Mouse (Mus musculus) hindbrain, embryonic 15.5 days (tissue): ENCODE measurements around the gene Frrs1. TPM values are rescaled to one million over a fixed set of nuclear protein-coding genes. Genes with fewer than 3 reads are reported as not detected.

Source experiments
- ATAC-seq: fragments of 200-750 bp; cut with Nextera tagmentation; 2 replicates; pipeline ENCODE4 v1.8.0; 2017; ENCODE audit warnings: low read depth, moderate number of reproducible peaks, moderate TSS enrichment; ENCODE audit not compliant: low FRiP score
- H3K27ac ChIP-seq: fragments of 300-500 bp; sonication (generic); replicated peaks from 2 replicates; pipeline ENCODE4 v1.5.1; 2015; ENCODE audit warnings: mild to moderate bottlenecking, inconsistent platforms
- H3K27me3 ChIP-seq: fragments of 300-500 bp; sonication (generic); 2 replicates; pipeline ENCODE4 v1.6.1; 2015; ENCODE audit warnings: control low read depth, inconsistent platforms
- H3K36me3 ChIP-seq: fragments of 300-500 bp; sonication (generic); 2 replicates; pipeline ENCODE4 v1.6.1; 2015; ENCODE audit warnings: control low read depth, inconsistent platforms
- H3K4me1 ChIP-seq: fragments of 300-500 bp; sonication (generic); replicated peaks from 2 replicates; pipeline ENCODE4 v1.6.1; 2015; ENCODE audit warnings: control low read depth, inconsistent platforms
- H3K4me2 ChIP-seq: fragments of 300-500 bp; sonication (generic); 2 replicates; pipeline ENCODE4 v1.6.1; 2015; ENCODE audit warnings: moderate library complexity, mild to moderate bottlenecking, inconsistent platforms
- H3K4me3 ChIP-seq: fragments of 300-500 bp; sonication (generic); 2 replicates; pipeline ENCODE4 v1.5.1; 2015; ENCODE audit warnings: mild to moderate bottlenecking, inconsistent platforms
- H3K9ac ChIP-seq: fragments of 300-500 bp; sonication (generic); 2 replicates; pipeline ENCODE4 v1.6.1; 2015; ENCODE audit warnings: inconsistent platforms
- H3K9me3 ChIP-seq: fragments of 300-500 bp; sonication (generic); 2 replicates; pipeline ENCODE4 v1.6.1; 2016; ENCODE audit warnings: control low read depth, inconsistent platforms
- WGBS: fragments of 180-500 bp; shearing (Covaris S2); methylation state at CpG from one replicate; pipeline ENCODE4 v1.1.7; 2015; 5-methylcytosine and 5-hydroxymethylcytosine counted together
- polyA plus RNA-seq: library from polyadenylated mRNA; unstranded; fragments of >200 nt; fragmentation: Nextera tagmentation; extraction: Ambion mirVana; gene quantifications from 2 replicates; pipeline ENCODE4 v1.2.1, GENCODE M21; 2015

Gene Frrs1
- polyA plus RNA-seq, 1 experiment from 2014 or later, result 5.5 TPM

DNA sequence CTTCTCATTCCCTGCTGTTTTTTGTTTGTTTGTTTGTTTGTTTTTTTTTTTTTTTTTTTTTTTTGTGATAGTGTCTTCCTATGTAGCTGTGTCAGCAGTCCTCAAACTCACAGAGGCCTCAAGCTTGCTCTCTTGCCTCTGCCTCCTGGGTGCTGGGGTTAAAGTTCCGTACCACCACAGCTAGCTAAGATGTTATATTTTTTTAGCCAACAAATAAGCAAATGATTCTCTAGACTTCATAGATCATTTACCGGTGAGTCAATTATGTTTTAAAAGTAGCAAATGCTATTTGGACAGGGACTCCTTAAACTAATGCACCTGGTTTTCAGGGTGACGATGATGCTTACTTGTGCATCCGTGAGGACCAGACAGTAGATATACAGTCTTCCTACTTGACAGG, 31.3 kb downstream of the Frrs1 start:
- Histone ChIP-seq H3K9me3 (no peaks in the 10 kb centered on the region), H3K36me3 (no peaks in the 10 kb centered on the region), H3K4me2 (no peak overlapping the region), H3K4me3 (no peak overlapping the region), H3K27ac (no peak overlapping the region), H3K27me3 (no peaks in the 10 kb centered on the region), H3K4me1 (no peaks in the 10 kb centered on the region), H3K9ac (no peak overlapping the region)
- WGBS, result 96% methylated on average over 4 of the region's 4 CpGs
- ATAC-seq, result no peak

DNA sequence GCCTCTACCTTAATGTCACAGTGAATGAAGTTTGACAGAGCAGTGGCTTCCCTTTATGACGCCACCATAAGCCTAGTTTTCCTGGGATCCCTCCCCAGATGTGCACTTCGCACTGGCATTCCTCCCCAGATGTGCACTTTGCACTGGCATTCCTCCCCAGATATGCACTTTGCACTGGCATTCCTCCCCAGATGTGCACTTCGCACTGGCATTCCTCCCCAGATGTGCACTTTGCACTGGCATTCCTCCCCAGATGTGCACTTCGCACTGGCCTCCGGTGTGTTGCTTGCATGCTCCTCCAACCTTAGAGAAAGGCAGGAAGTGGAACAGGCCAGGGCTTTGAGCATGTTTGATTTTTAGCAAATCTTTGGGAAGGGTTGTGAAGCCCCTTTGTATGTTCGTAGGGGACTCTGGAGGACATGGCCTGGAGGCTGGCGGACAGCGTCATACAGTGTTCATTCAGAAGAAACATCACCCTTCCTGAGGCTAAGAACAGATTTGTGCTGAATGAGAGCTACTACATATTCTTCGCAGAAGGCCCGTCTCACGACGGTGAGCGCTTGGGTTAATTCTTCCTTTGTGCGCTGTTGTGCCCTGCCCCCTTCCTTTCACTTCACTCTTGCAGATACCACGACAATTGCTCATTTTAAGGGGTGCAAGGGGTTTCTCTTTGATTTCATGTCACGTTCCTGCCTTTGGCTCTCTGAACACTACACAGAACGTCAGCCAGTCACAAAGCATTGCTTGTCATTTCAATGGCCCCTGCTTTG, 32.4 kb downstream of the Frrs1 start:
- Histone ChIP-seq H3K9ac (no peak overlapping the region), H3K4me1 (no peaks in the 10 kb centered on the region), H3K27me3 (no peaks in the 10 kb centered on the region), H3K4me3 (no peak overlapping the region), H3K4me2 (peak overlapping the region; percentile 9; the same call in 1 of the 2 replicates), H3K9me3 (no peaks in the 10 kb centered on the region), H3K27ac (no peak overlapping the region), H3K36me3 (no peaks in the 10 kb centered on the region)
- WGBS, result 62% methylated on average over 17 of the region's 17 CpGs
- ATAC-seq, result peak; percentile 48

DNA sequence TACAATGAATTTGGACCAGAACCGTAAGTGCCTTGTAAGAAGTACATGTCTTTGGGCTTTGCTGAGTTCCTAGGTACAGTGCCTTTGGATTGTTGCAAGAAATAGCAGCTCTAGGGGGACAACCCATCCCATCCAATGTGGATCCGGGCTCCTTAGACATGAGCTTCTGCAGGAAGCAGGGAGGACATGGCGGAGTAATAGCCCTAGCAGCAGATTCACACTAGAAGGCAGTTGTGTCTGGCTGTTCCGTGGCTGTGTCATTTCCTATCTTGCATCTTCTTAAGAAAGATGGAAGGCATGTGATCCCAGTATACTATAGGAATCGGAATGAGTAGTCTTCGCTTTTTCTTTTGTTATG, 32.9 kb downstream of the Frrs1 start:
- Histone ChIP-seq H3K27ac (no peak overlapping the region), H3K9me3 (no peaks in the 10 kb centered on the region), H3K4me1 (no peaks in the 10 kb centered on the region), H3K4me3 (no peak overlapping the region), H3K4me2 (peak overlapping the region; percentile 9; the same call in 1 of the 2 replicates), H3K36me3 (no peaks in the 10 kb centered on the region), H3K27me3 (no peaks in the 10 kb centered on the region), H3K9ac (no peak overlapping the region)
- WGBS, result 81% methylated on average over 6 of the region's 6 CpGs
- ATAC-seq, result peak; percentile 15; the same call in 1 of the 2 replicates

DNA sequence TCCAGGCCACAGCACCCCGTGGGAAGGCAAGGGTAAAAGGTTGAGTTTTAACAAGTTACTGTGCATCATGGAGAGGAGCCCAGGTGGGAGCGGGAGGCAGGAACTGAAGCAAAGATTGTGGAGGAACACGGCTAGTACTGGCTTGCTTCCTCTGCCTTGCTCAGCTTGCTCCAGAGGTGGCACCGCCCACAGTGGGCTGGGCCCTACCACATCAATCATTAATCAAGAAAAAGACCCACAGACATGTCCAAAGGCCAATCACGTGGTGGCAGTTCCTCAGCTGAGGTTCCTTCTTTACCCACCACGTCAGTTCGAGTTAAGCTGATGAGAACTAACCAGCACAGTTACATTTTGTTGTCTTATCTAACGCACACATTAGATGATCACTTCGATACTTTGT, 33.6 kb downstream of the Frrs1 start:
- H3K27me3 ChIP-seq, result no peaks in the 10 kb centered on the region
- H3K36me3 ChIP-seq, result no peaks in the 10 kb centered on the region
- no peak overlapping the region for H3K9ac ChIP-seq
- H3K4me2 ChIP-seq, result no peak overlapping the region
- WGBS, result 80% methylated on average over 9 of the region's 9 CpGs
- ATAC-seq, result no peak
- H3K4me1 ChIP-seq, result no peaks in the 10 kb centered on the region
- H3K4me3 ChIP-seq, result no peak overlapping the region
- no peaks in the 10 kb centered on the region for H3K9me3 ChIP-seq
- no peak overlapping the region for H3K27ac ChIP-seq

DNA sequence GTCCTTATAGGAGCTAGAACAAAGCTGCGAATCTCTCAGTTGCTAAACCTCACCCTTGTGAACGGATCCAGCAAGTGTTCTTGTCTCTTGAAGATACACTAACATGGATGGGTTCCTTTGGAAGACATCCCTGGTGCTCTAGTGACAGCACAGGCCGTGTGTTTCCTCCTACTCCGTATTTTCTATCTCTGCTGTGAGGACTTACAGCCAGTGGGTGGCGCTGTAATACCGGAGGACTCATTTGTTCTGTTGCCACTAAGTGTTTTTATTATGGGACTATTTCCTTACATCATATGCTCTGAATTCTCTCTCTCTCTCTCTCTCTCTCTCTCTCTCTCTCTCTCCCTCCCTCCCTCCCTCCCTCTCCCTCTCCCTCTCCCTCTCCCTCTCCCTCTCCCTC, 44.9 kb downstream of the Frrs1 start:
- H3K27ac ChIP-seq, result no peak overlapping the region
- H3K27me3 ChIP-seq, result no peaks in the 10 kb centered on the region
- H3K9me3 ChIP-seq, result no peaks in the 10 kb centered on the region
- no peak overlapping the region for H3K4me2 ChIP-seq
- peak; percentile 66 for ATAC-seq
- no peak overlapping the region for H3K4me3 ChIP-seq
- 21% methylated on average over 6 of the region's 6 CpGs for WGBS
- H3K9ac ChIP-seq, result 0 out of 2 replicates have a peak overlapping the region, but pooled peaks have one; percentile 4
- H3K4me1 ChIP-seq, result no peaks in the 10 kb centered on the region
- H3K36me3 ChIP-seq, result no peaks in the 10 kb centered on the region

DNA sequence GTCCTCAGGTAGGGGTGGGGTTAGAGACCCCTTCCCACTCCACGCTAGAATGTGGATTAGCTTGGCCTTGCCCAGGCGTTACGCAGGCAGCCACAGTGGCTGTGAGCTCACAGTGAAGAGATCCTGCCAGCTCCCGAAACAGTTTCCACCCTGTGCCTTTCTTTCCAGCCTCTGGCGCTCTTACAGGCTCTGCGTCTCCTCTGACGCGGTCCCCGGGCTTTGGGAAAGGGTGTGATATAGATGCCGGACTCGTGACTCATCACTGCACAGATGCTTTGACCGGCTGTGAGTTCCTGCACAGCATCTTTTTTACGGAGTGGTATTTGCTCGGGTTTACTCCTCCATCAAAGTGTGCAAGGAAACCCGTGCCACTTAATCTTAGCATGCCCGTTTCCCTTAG, 46.6 kb downstream of the Frrs1 start:
- H3K9me3 ChIP-seq, result no peaks in the 10 kb centered on the region
- no peak overlapping the region for H3K27ac ChIP-seq
- no peaks in the 10 kb centered on the region for H3K36me3 ChIP-seq
- H3K9ac ChIP-seq, result no peak overlapping the region
- H3K4me1 ChIP-seq, result no peaks in the 10 kb centered on the region
- ATAC-seq, result peak; percentile 23; the same call in 1 of the 2 replicates
- WGBS, result 80% methylated on average over 16 of the region's 16 CpGs
- 0 out of 2 replicates have a peak overlapping the region, but pooled peaks have one; percentile 2 for H3K4me2 ChIP-seq
- H3K4me3 ChIP-seq, result no peak overlapping the region
- no peaks in the 10 kb centered on the region for H3K27me3 ChIP-seq

DNA sequence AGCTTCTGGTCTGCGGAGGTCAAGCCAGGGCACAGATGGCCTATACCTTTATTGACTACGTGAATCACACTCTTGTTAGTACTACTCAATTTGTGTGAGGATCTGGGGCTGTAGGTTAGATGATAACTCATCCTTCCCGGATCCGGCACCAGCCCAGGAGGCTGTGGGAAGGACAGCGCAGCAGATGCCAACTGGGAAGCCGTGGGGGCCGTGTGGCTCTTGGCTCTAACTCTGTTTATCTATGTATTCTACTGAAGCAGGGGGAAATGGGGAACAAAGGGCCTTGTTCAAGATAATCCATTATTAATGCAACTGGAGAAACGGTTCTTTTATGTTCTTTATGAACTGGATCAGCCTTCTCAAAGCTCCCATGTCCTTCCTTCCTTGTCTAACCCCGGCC, 47.3 kb downstream of the Frrs1 start:
- 51% methylated on average over 9 of the region's 9 CpGs for whole genome bisulfite sequencing
- H3K27me3 ChIP-seq, result no peaks in the 10 kb centered on the region

DNA sequence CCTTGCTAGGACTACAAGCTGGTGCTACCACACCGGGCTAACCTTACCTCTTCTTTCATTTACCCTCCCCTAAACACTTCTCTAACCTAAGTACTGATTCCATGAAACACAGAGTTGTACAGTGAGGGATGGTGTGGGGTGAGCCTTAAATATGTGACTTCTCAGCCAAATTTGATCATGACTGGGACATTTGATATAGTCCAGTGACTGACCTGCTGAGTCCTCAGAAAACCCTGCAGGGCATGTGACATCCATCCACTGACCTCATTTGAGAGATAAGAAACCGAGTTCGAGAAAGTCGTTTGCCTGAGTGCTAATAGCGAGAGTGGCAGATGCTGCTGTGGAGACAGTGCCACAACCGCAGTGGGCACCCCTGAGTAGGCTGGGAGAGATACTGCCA, 55.1 kb downstream of the Frrs1 start:
- Histone ChIP-seq H3K4me3 (no peak overlapping the region), H3K4me2 (no peak overlapping the region), H3K36me3 (no peaks in the 10 kb centered on the region), H3K4me1 (no peaks in the 10 kb centered on the region), H3K9me3 (no peaks in the 10 kb centered on the region), H3K9ac (no peak overlapping the region), H3K27me3 (no peaks in the 10 kb centered on the region), H3K27ac (no peak overlapping the region)
- WGBS, result 92% methylated on average over 6 of the region's 6 CpGs
- ATAC-seq, result no peak

More for the DNA sequence above, 47.3 kb downstream of the Frrs1 start:
- ATAC-seq, result no peak
- H3K4me1 ChIP-seq, result no peaks in the 10 kb centered on the region
- H3K9ac ChIP-seq, result no peak overlapping the region
- no peaks in the 10 kb centered on the region for H3K9me3 ChIP-seq
- no peaks in the 10 kb centered on the region for H3K36me3 ChIP-seq
- no peak overlapping the region for H3K4me2 ChIP-seq
- H3K4me3 ChIP-seq, result no peak overlapping the region
- H3K27ac ChIP-seq, result no peak overlapping the region

DNA sequence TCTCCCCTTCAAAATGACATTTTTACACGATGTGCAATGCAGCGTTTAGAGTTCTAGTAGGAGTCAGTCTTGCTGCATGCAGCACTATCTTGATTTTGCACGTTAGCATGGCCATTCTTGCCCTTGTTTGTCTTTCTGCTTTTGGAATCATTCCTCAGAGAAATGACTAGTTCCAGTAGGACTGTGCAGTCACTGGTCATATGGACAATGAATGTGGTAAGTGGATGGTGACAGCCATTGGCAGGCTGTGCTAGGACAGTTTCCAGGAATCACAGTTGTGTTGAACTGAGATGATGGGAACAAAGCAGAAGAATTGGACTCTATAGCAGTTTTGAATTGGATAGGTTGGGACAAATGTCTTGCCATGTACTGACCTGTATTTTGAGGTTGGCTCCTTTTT, 55.7 kb downstream of the Frrs1 start:
- no peaks in the 10 kb centered on the region for H3K27me3 ChIP-seq
- H3K36me3 ChIP-seq, result no peaks in the 10 kb centered on the region
- H3K4me3 ChIP-seq, result no peak overlapping the region
- no peak overlapping the region for H3K4me2 ChIP-seq
- H3K4me1 ChIP-seq, result no peaks in the 10 kb centered on the region
- no peak for ATAC-seq
- no peaks in the 10 kb centered on the region for H3K9me3 ChIP-seq
- H3K9ac ChIP-seq, result no peak overlapping the region
- 82% methylated on average over 3 of the region's 3 CpGs for WGBS
- H3K27ac ChIP-seq, result no peak overlapping the region

DNA sequence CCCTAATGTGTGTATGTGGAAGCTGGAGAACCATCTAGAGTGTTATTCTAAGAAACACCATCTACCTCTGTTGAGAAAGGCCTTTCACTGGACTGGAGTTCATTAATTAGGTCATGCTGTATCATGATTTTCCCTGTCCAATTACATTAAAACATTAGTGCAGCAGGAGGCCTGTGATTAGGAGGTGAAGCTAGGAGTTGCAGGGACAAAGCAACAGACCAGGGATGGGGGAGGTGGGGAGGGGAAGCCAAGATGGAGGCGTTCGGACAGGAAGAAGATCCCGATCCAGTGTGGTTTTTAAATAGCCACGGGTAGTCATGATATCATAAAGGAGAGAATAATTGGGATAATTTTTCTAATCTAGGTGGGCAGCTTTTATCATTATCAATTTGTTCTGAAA, 57.8 kb downstream of the Frrs1 start:
- H3K27me3 ChIP-seq, result no peaks in the 10 kb centered on the region
- no peak overlapping the region for H3K27ac ChIP-seq
- H3K9me3 ChIP-seq, result no peaks in the 10 kb centered on the region
- no peak overlapping the region for H3K4me3 ChIP-seq
- H3K4me1 ChIP-seq, result no peaks in the 10 kb centered on the region
- WGBS, result 91% methylated on average over 4 of the region's 4 CpGs
- H3K4me2 ChIP-seq, result no peak overlapping the region
- ATAC-seq, result no peak
- no peak overlapping the region for H3K9ac ChIP-seq
- no peaks in the 10 kb centered on the region for H3K36me3 ChIP-seq

DNA sequence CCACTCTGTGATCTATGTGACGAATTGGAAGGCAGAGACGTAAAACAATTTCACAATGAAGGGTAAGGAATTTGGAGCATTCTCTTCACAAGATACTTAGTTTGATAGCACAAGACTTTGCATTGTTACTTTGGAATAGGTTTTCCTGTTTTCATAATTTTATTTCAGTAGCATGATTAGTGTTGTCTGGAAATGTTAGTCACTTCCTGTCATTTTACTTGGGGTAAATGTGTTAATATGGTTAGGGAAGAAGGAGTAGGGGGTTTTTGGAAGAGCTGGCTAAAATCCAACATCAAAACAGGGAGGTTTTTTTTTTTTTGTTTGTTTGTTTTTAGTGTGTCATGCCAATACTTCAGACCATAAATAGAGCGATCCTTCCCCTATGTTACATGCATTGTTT, 62.3 kb downstream of the Frrs1 start:
- no peak for ATAC-seq
- no peaks in the 10 kb centered on the region for H3K9me3 ChIP-seq
- no peak overlapping the region for H3K9ac ChIP-seq
- H3K36me3 ChIP-seq, result no peaks in the 10 kb centered on the region
- H3K4me2 ChIP-seq, result no peak overlapping the region
- no peak overlapping the region for H3K27ac ChIP-seq
- H3K27me3 ChIP-seq, result no peaks in the 10 kb centered on the region
- no peak overlapping the region for H3K4me3 ChIP-seq
- WGBS, result 89% methylated on average over 3 of the region's 3 CpGs
- H3K4me1 ChIP-seq, result no peaks in the 10 kb centered on the region

DNA sequence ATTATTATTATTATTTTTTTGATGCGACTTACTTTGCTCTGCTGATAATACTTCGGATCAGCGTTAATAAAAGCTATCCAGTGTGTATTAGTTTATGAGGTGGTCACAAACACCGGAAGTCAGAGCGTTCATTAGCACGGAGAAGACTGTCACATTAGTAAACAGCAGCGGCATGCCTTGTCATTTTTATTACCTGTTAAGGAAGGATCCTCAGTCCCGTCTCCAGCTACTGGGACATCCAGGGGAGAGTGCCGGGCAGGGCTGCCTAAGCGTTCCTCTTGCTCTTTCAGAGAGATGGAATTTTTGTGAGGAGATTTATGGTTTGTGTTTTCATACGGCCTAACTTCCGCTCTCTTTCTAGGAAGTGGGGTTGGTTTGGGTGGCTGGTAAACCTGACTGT, 63.8 kb downstream of the Frrs1 start:
- ATAC-seq, result no peak
- Histone ChIP-seq H3K36me3 (no peaks in the 10 kb centered on the region), H3K4me2 (no peak overlapping the region), H3K9me3 (no peaks in the 10 kb centered on the region), H3K27me3 (no peaks in the 10 kb centered on the region), H3K27ac (no peak overlapping the region), H3K4me3 (no peak overlapping the region), H3K4me1 (no peaks in the 10 kb centered on the region), H3K9ac (no peak overlapping the region)
- 80% methylated on average over 12 of the region's 12 CpGs for WGBS

DNA sequence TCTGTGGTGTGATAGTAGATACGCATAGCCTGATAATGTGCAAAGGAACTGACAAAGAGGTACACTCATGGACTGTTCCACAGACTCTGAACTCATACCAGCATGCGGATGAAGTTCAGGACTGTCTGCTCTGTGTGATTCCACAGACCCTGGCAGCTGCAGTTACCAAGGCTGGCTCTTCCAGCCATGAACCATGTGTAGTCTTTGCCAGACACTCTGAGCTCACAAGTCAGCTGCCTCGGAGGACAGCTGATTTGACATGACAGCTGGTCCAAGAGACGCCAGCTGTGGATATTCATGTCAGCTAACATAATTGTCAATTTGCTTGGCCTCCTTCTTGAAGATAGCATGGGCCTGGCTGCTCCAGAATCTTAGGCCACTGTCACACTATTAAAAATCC, 69.7 kb downstream of the Frrs1 start:
- Histone ChIP-seq H3K36me3 (no peaks in the 10 kb centered on the region), H3K4me2 (no peak overlapping the region), H3K4me3 (no peak overlapping the region), H3K9me3 (no peaks in the 10 kb centered on the region), H3K27ac (no peak overlapping the region), H3K9ac (no peak overlapping the region), H3K27me3 (no peaks in the 10 kb centered on the region), H3K4me1 (no peaks in the 10 kb centered on the region)
- 70% methylated on average over 4 of the region's 4 CpGs for WGBS
- ATAC-seq, result peak; percentile 61
